Mouse (Mus musculus): ENCODE results near the gene Coa7. TPM values are rescaled to one million over a fixed set of nuclear protein-coding genes. Genes with fewer than 3 reads are reported as not detected.

Coa7 gene
- 51.1 and 51.4 TPM in 2 replicates for polyA plus RNA-seq (2015; fragmentation: Nextera tagmentation; extraction: Ambion mirVana)

GRCm38 (mm10) chr4:108327730-108328484 lies at the start of gene Coa7:
Coa7 (plus strand) TSS chr4:108328140.
- Histone ChIP-seq H3K9ac (peak within 1 kb of the TSS; percentile 76), H3K4me2 (peak within 1 kb of the TSS; percentile 70), H3K27ac (peak within 1 kb of the TSS; percentile 97), H3K4me1 (peaks cover 17% of the 10 kb centered on the region), H3K27me3 (replicated peaks) (no peaks in the 10 kb centered on the region), H3K36me3 (replicated peaks) (no peaks in the 10 kb centered on the region), H3K4me3 (peak within 1 kb of the TSS; percentile 79), H3K9me3 (no peaks in the 10 kb centered on the region)
- WGBS, result under 1% methylated on average over 44 of the region's 45 CpGs
- peak; percentile 94 for ATAC-seq (replicated peaks)

- WGBS, result 1% methylated on average over 14 of the region's 14 CpGs
- no peak; the same call in 1 of the 2 replicates for ATAC-seq (replicated peaks)
Observed at GRCm38 (mm10) chr4:108300266-108300665, 27.7 kb upstream of the Coa7 start.

GRCm38 (mm10) chr4:108300670-108301373 lies 27.1 kb upstream of the Coa7 start, which contains the start of gene Zyg11b:
Zyg11b (minus strand) TSS chr4:108301096.
- under 1% methylated on average over 49 of the region's 58 CpGs for WGBS
- no peaks in the 10 kb centered on the region for H3K9me3 ChIP-seq
- peak within 1 kb of the TSS; percentile 96 for H3K9ac ChIP-seq
- H3K27ac ChIP-seq, result peak within 1 kb of the TSS; percentile 95
- H3K4me1 ChIP-seq, result peaks cover 21% of the 10 kb centered on the region
- no peaks in the 10 kb centered on the region for H3K27me3 ChIP-seq (replicated peaks)
- H3K4me3 ChIP-seq, result peak within 1 kb of the TSS; percentile 87
- ATAC-seq (replicated peaks), result peak; percentile 94
- H3K36me3 ChIP-seq (replicated peaks), result no peaks in the 10 kb centered on the region
- H3K4me2 ChIP-seq, result peak within 1 kb of the TSS; percentile 57

More at GRCm38 (mm10) chr4:108300266-108300665, 27.7 kb upstream of the Coa7 start:
- Histone ChIP-seq H3K9me3 (no peaks in the 10 kb centered on the region), H3K36me3 (replicated peaks) (no peaks in the 10 kb centered on the region), H3K4me1 (peaks cover 21% of the 10 kb centered on the region), H3K9ac (peak overlapping the region; percentile 96), H3K27ac (peak overlapping the region; percentile 95), H3K4me2 (peak overlapping the region; percentile 57), H3K4me3 (peak overlapping the region; percentile 87), H3K27me3 (replicated peaks) (no peaks in the 10 kb centered on the region)

DNA sequence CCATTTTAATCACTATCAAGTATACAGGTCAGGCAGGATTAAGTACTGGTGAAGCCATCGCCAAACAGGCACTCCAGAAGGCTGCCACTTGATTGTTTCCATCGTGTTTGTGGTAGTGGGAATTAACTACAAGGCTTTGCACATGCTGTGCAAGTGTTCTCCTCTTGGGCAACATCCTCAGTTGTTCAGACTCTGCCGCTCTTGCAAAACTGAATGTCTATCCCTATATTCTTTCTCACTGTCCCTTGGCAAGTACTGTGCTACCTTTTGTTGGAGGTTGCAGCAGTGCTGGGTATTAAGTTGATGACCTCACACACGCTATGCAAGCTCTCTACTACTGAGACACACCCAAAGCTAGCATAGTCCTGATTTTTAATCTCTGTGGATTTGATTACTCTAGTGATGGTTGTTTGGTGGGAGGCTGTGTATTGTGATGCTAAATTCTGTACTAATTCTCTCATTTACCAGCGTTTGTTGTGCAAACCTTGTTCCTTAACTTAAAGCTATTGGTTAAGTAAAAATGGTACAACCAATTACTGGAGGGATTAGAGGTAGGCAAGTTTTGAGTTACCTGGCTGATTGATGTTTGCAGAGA lies 25.5 kb upstream of the Coa7 start:
- Histone ChIP-seq H3K4me3 (no peak overlapping the region), H3K36me3 (replicated peaks) (no peaks in the 10 kb centered on the region), H3K9me3 (no peaks in the 10 kb centered on the region), H3K27ac (no peak overlapping the region), H3K27me3 (replicated peaks) (no peaks in the 10 kb centered on the region), H3K9ac (no peak overlapping the region), H3K4me2 (no peak overlapping the region), H3K4me1 (peaks cover 21% of the 10 kb centered on the region)
- 74% methylated on average over 5 of the region's 5 CpGs for WGBS
- no peak for ATAC-seq (replicated peaks)

- no peak for ATAC-seq (replicated peaks)
- no peak overlapping the region for H3K4me3 ChIP-seq
- no peaks in the 10 kb centered on the region for H3K36me3 ChIP-seq (replicated peaks)
- H3K4me2 ChIP-seq, result no peak overlapping the region
- no peaks in the 10 kb centered on the region for H3K27me3 ChIP-seq (replicated peaks)
- 86% methylated on average over 6 of the region's 6 CpGs for WGBS
- H3K9me3 ChIP-seq, result no peaks in the 10 kb centered on the region
- no peaks in the 10 kb centered on the region for H3K4me1 ChIP-seq
- no peak overlapping the region for H3K9ac ChIP-seq
- no peak overlapping the region for H3K27ac ChIP-seq
Observed at GRCm38 (mm10) chr4:108310706-108311105, 17.2 kb upstream of the Coa7 start.

DNA sequence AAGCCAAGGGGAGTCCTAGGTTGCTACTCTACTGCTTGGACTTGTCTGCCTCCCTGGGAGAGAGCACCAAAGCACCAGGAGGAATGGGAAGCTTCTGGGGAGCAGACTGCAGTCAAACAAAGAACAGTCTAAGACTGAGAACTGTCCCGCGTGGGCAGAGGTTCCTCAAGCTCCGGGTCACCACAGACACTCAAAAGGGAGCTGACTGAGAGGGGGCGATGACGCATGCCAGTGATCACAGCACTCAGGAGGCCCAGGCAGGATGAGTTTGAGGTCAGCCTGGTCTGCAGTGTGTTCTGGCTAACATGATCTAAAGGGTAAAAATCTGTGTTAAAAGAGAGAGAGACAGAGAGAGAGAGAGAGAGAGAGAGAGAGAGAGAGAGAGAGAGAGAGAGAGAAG lies 13.9 kb upstream of the Coa7 start:
- Histone ChIP-seq H3K9me3 (no peaks in the 10 kb centered on the region), H3K4me1 (no peaks in the 10 kb centered on the region), H3K36me3 (replicated peaks) (no peaks in the 10 kb centered on the region), H3K27ac (no peak overlapping the region), H3K9ac (no peak overlapping the region), H3K27me3 (replicated peaks) (no peaks in the 10 kb centered on the region), H3K4me3 (no peak overlapping the region), H3K4me2 (no peak overlapping the region)
- ATAC-seq (replicated peaks), result no peak
- WGBS, result 45% methylated on average over 5 of the region's 5 CpGs

DNA sequence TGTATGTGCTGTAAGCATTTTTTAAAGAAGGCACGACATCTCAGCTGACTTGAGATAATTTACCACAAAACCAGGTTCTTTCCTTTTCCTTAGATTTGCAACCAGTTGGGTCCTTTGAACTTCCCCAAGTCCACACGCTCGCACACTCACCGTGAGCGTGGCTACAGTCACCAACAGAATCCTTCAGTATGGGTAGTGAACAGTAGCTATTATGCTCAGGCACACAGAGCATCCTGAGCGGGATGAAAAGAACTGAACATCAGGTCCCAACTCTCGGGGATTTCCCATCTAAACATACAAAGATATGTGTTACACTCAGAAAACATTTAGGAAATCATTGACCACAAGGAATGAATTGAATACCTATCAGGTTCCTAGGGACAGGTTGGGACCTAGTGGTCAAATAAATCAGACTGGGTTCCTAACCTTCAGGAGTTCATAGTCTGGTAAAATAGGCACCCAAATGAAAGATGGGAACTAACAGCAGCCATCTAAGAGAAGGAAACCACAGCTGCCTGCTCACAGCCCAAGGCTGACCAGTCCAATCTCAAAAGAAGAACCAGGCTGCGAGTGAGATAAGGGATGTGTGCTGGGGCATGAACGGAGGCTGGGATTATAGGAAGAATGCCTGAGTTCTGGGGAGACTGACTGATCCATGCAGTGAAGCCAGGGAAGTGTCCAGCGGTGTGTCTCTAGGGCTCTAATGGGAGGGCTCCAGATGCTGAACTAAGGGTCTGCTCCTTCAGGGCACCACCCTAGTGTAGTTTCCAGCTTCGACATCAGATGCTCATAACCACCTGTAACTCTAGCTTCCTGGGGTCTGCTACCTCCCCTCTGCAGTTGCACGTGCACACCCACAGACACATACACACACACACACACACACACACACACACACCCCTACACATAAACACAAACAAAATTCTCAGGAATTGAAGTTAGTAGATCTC lies 10.0 kb upstream of the Coa7 start:
- no peak for ATAC-seq (replicated peaks)
- Histone ChIP-seq H3K4me1 (no peaks in the 10 kb centered on the region), H3K4me2 (no peak overlapping the region), H3K36me3 (replicated peaks) (no peaks in the 10 kb centered on the region), H3K27me3 (replicated peaks) (no peaks in the 10 kb centered on the region), H3K9me3 (no peaks in the 10 kb centered on the region), H3K9ac (no peak overlapping the region), H3K27ac (no peak overlapping the region), H3K4me3 (no peak overlapping the region)
- WGBS, result 79% methylated on average over 12 of the region's 12 CpGs

DNA sequence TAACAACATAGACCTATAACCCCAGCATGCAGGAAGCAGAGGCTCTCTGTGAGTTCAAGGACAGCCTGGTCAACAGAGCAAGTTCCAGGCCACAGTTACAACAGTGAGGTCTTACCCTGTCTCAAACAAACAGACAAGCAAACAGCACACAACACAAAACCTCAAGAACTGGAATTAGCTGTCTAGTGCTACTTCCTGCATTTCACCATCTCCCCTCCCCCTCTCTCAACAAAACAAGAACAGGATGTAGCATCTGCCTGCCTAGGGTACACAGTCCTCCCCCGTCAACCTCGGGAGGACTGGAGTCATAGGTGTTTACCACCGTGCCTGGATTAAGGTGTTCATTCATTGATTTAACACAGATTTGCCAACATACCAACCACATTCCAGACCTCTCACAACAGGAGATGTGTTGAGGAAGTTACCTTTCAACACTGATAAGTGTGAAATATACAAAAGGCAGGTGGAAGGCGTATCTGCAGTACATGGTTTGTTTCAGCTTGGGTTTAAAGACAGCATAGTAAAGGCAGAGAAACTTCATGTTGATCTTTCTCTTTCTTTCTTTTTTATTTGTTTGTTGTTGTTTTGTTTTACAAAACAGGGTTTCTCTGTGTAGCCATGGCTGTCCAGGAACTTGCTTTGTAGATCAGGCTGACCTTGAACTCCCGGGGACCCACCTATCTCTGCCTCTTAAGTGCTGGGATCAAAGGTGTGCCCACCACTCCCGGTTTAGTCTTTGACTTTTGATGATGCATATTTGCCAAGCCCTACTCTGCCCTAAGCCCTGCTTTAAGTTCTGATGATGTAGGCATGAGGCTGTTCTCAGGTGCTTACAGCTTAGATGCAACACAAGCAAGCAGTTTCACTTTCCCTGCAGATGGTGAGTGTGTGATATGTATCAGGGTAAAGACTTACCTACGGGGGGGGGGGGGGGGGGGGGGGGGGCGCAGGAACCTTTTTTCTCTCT lies 9.0 kb upstream of the Coa7 start:
- H3K36me3 ChIP-seq (replicated peaks), result no peaks in the 10 kb centered on the region
- H3K27me3 ChIP-seq (replicated peaks), result no peaks in the 10 kb centered on the region
- no peak for ATAC-seq (replicated peaks)
- H3K9ac ChIP-seq, result no peak overlapping the region
- no peak overlapping the region for H3K4me2 ChIP-seq
- H3K4me1 ChIP-seq, result no peaks in the 10 kb centered on the region
- H3K27ac ChIP-seq, result no peak overlapping the region
- WGBS, result 92% methylated on average over 7 of the region's 8 CpGs
- no peak overlapping the region for H3K4me3 ChIP-seq
- no peaks in the 10 kb centered on the region for H3K9me3 ChIP-seq

DNA sequence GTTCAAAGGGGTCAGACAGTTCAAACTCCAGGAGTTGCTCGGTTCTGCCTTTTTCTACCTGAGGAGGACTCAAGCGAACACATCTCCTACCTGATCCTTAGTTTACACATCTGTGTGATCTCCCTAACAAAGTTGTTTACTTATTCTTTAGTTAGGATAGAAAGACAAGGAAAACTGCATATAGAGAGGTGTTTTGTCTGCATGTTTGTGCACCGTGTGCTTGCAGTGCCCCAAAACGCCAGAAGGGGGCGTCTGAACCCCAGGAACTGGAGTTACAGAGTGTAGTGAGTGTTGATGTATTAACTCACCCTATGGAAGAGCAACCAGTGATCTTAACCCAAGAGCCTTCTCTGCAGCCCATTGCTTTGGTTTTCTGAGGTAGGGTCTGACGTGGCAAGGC lies 8.2 kb upstream of the Coa7 start:
- no peaks in the 10 kb centered on the region for H3K27me3 ChIP-seq (replicated peaks)
- no peak overlapping the region for H3K9ac ChIP-seq
- no peak overlapping the region for H3K4me2 ChIP-seq
- 77% methylated on average over 6 of the region's 6 CpGs for WGBS
- H3K9me3 ChIP-seq, result no peaks in the 10 kb centered on the region
- no peaks in the 10 kb centered on the region for H3K4me1 ChIP-seq
- H3K27ac ChIP-seq, result no peak overlapping the region
- no peak for ATAC-seq (replicated peaks)
- H3K36me3 ChIP-seq (replicated peaks), result no peaks in the 10 kb centered on the region
- H3K4me3 ChIP-seq, result no peak overlapping the region

DNA sequence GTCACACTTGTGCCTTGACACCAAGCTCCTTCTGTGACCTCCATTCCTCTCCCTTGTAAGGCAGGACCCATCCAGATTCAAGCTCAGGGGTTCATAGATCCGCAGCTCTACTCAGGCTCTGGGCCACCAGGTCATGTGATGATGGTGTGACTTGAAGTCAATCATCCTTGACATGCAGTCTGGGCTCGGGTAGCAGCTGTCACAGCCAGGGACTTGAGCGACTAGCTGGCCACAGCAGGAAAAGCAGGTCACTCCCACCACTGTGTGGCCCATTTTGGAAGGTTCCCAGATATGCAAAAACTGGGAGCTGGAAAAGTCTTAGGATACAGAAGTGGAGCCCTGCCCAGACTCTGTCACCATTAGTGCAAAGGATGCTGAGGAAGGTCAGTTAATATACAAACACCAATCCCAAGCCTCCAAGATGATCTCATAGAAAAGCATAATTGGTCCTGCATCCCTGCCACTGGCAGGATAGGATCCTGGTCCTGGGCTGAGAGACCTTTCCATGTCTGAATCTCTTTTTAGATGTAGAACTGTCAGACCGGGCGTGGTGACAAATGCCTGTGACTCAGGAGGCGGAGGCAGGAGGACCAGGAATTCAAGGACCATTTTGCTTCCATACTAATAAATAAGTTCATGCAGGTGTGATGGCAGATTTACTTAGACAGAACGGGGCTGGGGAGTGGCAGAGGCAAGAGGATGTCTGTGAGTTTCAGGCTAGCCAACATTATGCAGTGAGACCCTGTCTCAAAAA lies 7.1 kb upstream of the Coa7 start:
- Histone ChIP-seq H3K9ac (no peak overlapping the region), H3K27me3 (replicated peaks) (no peaks in the 10 kb centered on the region), H3K4me2 (no peak overlapping the region), H3K9me3 (no peaks in the 10 kb centered on the region), H3K4me3 (no peak overlapping the region), H3K36me3 (replicated peaks) (no peaks in the 10 kb centered on the region), H3K27ac (no peak overlapping the region), H3K4me1 (no peaks in the 10 kb centered on the region)
- WGBS, result 76% methylated on average over 7 of the region's 7 CpGs
- no peak for ATAC-seq (replicated peaks)

Measured in midbrain, embryonic 15.5 days (tissue).